Mouse (Mus musculus): ENCODE measurements around the gene Lbx1. TPM values are rescaled to one million over a fixed set of nuclear protein-coding genes. Genes with fewer than 3 reads are reported as not detected.

Lbx1 gene
- polyA plus RNA-seq, 1 experiment: 0.09 TPM

DNA sequence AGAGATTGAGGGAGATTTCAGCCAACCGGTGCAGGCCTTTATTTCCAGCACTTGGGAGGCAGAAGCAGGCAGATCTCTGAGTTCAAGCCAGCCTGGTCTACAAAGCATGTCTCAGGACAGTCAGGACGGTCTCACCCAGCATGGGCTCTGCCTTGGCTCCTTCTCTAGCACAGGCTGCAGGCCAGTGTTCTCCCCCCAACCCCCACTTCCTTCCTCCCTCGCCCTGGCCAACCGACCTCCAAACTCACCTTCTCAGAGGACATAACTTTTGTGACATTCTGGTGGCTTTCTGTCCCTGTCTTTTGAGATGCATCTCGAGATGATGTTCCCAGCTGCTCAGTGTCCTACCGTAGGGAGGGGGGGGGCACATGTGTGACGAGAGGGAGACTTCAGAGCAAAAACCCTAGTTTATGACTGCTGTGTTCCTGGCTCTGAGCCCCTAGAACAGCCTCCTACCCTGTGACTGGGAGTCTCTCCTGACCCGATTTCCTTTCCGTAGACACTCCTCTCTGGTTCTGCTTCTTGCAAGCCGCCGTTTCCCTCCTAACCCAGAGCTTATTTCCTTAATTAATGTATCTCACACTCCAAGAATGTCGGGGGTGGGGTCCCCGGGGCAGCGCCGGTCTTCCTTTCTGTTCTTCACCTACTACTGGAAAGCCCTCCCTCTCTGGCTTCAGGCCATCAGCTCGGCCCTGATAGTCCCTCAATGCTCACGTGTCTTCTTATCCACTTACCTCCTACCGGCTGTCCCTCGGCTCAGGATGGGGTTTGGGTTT, 27.8 kb downstream of the Lbx1 start:
- H3K4me3 ChIP-seq (replicated peaks; ENCODE audit: extremely low read depth, low read depth, low read length): no peak overlapping the region
- 13% methylated on average over 19 of the region's 19 CpGs for WGBS
- H3K4me1 ChIP-seq (ENCODE audit: control insufficient read depth, insufficient read depth, low read length): peaks cover 5% of the 10 kb centered on the region; the same call in 1 of the 2 replicates
- TF ChIP-seq POLR2A (IDR thresholded peaks at IDR 0.05; ENCODE audit: borderline replicate concordance, extremely low read depth, low read depth, low read length) (no peak), CTCF (IDR thresholded peaks at IDR 0.05; ENCODE audit: insufficient read depth, low read length) (no peak)
- DNase-seq: no peak

DNA sequence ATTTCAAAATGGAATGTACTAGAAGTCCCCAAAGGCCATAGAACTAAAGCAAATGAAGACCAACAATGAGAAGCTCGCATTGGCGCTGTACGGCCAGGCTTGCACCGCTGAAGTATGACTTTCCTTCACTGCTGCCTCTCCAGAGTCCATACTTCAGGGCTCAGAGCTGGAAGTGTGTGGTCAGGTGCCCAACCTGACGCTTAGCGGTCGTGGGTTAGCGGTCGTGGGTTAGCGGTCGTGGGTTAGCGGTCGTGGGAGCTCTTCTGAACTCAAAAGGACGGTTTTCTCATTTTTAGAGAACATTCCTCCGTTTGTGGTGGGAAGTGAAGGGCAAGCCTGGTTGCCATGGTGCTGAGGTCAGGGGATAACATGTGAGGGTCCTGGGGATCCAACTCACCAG, 28.5 kb downstream of the Lbx1 start:
- WGBS: 94% methylated on average over 15 of the region's 15 CpGs
- peaks cover 5% of the 10 kb centered on the region; the same call in 1 of the 2 replicates for H3K4me1 ChIP-seq (ENCODE audit: control insufficient read depth, insufficient read depth, low read length)
- no peak for TF ChIP-seq CTCF (IDR thresholded peaks at IDR 0.05; ENCODE audit: insufficient read depth, low read length)
- no peak for TF ChIP-seq POLR2A (IDR thresholded peaks at IDR 0.05; ENCODE audit: borderline replicate concordance, extremely low read depth, low read depth, low read length)
- no peak overlapping the region for H3K4me3 ChIP-seq (replicated peaks; ENCODE audit: extremely low read depth, low read depth, low read length)
- DNase-seq: no peak

DNA sequence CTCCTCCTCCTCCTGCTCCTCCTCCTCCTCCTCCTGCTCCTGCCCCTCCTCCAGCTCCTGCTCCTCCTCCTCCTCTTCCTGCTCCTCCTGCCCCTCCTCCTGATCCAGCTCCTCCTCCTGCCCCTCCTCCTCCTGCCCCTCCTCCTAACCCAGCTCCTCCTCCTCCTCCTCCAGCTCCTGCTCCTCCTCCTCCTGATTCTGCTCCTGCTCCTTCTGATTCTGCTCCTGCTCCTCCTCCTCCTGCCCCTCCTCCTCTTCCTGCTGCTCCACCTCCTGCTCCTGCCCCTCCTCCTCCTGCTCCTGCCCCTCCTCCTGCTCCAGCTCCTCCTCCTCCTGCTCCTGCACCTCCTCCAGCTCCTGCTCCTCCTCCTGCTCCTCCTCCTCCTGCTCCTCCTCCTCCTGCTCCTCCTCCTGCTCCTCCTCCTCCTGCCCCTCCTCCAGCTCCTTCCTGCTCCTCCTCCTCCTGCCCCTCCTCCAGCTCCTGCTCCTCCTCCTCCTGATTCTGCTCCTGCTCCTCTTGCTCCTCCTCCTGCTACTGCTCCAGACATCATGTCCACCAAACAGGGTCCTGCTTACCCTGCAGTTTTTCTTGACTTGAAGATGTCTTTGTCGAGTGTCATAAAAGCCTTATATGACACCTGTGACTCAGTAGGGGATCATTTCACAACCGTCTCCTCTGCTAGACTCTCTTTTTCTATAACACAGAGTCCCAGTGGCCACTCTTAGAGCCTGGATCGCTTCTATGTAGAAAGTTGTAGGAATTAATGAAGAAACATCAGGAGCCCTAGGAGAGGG, 30.1 kb downstream of the Lbx1 start:
- H3K4me1 ChIP-seq (ENCODE audit: control insufficient read depth, insufficient read depth, low read length): peaks cover 5% of the 10 kb centered on the region; the same call in 1 of the 2 replicates
- no peak overlapping the region for H3K4me3 ChIP-seq (replicated peaks; ENCODE audit: extremely low read depth, low read depth, low read length)
- WGBS: 69% methylated on average over 3 of the region's 3 CpGs
- TF ChIP-seq CTCF (IDR thresholded peaks at IDR 0.05; ENCODE audit: insufficient read depth, low read length) (no peak), POLR2A (IDR thresholded peaks at IDR 0.05; ENCODE audit: borderline replicate concordance, extremely low read depth, low read depth, low read length) (no peak)
- no peak for DNase-seq

GRCm38 (mm10) chr19:45196967-45197366, 38.6 kb downstream of the Lbx1 start:
- H3K4me1 ChIP-seq (ENCODE audit: control insufficient read depth, insufficient read depth, low read length): no peaks in the 10 kb centered on the region
- H3K4me3 ChIP-seq (replicated peaks; ENCODE audit: extremely low read depth, low read depth, low read length): no peak overlapping the region
- WGBS: 84% methylated on average over 8 of the region's 8 CpGs
- DNase-seq: no peak
- no peak for TF ChIP-seq CTCF (IDR thresholded peaks at IDR 0.05; ENCODE audit: insufficient read depth, low read length)
- no peak for TF ChIP-seq POLR2A (IDR thresholded peaks at IDR 0.05; ENCODE audit: borderline replicate concordance, extremely low read depth, low read depth, low read length)

GRCm38 (mm10) chr19:45194651-45195050, 41.0 kb downstream of the Lbx1 start:
- Histone ChIP-seq H3K4me1 (ENCODE audit: control insufficient read depth, insufficient read depth, low read length) (no peaks in the 10 kb centered on the region), H3K4me3 (replicated peaks; ENCODE audit: extremely low read depth, low read depth, low read length) (no peak overlapping the region)
- 26% methylated on average over 4 of the region's 4 CpGs for WGBS
- DNase-seq: no peak
- no peak for TF ChIP-seq CTCF (IDR thresholded peaks at IDR 0.05; ENCODE audit: insufficient read depth, low read length)
- no peak for TF ChIP-seq POLR2A (IDR thresholded peaks at IDR 0.05; ENCODE audit: borderline replicate concordance, extremely low read depth, low read depth, low read length)

Other genes with a start within 250 kb of the Lbx1 start
- gene Sema4g, start 246.7 kb downstream of the Lbx1 start, polyA plus RNA-seq (2012; rRNA removed): 9.1 and 10.6 TPM in 2 replicates
- gene Twnk, start 230.1 kb downstream of the Lbx1 start, polyA plus RNA-seq (2012; rRNA removed): 4.2 and 7.2 TPM in 2 replicates
- 50.1 and 78.0 TPM in 2 replicates for gene Mrpl43, start 229.4 kb downstream of the Lbx1 start, polyA plus RNA-seq (2012; rRNA removed)
- 143 TPM in 2 replicates for gene Lzts2, start 221.4 kb downstream of the Lbx1 start, polyA plus RNA-seq (2012; rRNA removed)
- gene Pdzd7, start 190.1 kb downstream of the Lbx1 start, polyA plus RNA-seq (2012; rRNA removed): 0.64 and 1.2 TPM in 2 replicates
- 61.8 and 84.2 TPM in 2 replicates for gene Sfxn3, start 188.3 kb downstream of the Lbx1 start, polyA plus RNA-seq (2012; rRNA removed)
- gene Kazald1, start 160.6 kb downstream of the Lbx1 start, polyA plus RNA-seq (2012; rRNA removed): 10.4 and 11.0 TPM in 2 replicates
- not detected in 2 replicates for gene Tlx1, start 85.1 kb downstream of the Lbx1 start, polyA plus RNA-seq (2012; rRNA removed)
- gene Btrc, start 127.9 kb upstream of the Lbx1 start, polyA plus RNA-seq (2012; rRNA removed): 11.7 and 16.9 TPM in 2 replicates

Measured in lung, adult 2 months (tissue).